Mouse (Mus musculus): ENCODE data around the gene Rap2c. TPM values are rescaled to one million over a fixed set of nuclear protein-coding genes. Genes with fewer than 3 reads are reported as not detected.

Gene Rap2c
- 18.6 TPM for polyA plus RNA-seq (2014; fragmentation: Illumina TruSeq; extraction: RNeasy Lipid Tissue Mini Kit (QIAGEN cat#74804); ENCODE audit: low read depth, low replicate concordance)

DNA sequence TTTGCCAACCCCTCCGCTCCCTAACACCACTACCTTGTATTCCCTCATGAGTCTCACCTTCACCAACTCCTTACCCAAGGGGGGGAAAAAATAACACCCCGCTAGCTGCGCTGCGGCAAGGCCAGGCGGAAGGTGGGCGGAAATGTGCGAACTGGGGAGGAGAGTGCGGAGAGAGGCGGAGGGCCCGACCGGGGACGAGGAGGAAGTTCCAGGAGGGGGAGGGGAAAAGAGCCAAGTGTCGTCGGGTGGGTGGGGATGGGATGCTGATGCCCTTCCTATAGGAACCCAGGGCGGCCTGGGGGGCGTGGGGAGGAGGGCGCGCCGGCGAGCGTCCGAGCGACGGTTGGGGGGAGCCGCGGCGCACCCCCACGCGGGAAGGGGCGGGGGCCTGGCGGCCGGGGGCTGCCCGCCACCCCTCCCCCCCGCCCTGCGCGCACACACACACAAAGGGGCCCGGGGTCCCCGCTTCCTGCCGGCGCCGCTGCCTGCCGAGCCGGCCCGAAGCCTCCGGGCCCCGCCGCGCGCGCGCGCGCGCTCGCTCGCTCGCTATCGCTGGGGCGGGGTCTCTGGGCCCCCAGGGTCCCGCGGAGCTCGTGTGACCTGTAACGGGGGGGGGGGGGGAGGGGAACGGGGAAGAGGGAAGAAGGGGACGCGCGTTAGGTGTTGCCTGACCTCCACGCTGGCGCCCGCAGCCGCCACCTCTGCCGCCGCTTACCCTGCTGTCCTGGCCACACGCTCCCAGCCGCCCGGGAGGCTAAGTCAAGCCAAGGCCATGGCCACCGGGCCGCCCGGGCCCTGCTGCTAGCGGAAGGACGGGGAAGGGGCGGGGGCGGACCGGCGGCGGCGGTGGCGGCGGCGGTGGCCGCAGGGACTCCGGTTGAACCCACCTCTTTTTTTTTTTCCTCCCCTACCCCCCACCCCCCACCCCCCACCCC lies at the start of gene Rap2c:
TSS of gene Rap2c (minus strand) at position 168 of the 935 bp plus-strand sequence.

Other genes starting within 250 kb of the Rap2c start
- 20.4 TPM for gene Stk26, start 177.0 kb downstream of the Rap2c start, polyA plus RNA-seq (2014; fragmentation: Illumina TruSeq; extraction: RNeasy Lipid Tissue Mini Kit (QIAGEN cat#74804); ENCODE audit: low read depth, low replicate concordance)
- gene Frmd7, start 75.3 kb downstream of the Rap2c start, polyA plus RNA-seq (2014; fragmentation: Illumina TruSeq; extraction: RNeasy Lipid Tissue Mini Kit (QIAGEN cat#74804); ENCODE audit: low read depth, low replicate concordance), result 2.8 TPM
- 91.0 TPM for gene Mbnl3, start 188.5 kb upstream of the Rap2c start, polyA plus RNA-seq (2014; fragmentation: Illumina TruSeq; extraction: RNeasy Lipid Tissue Mini Kit (QIAGEN cat#74804); ENCODE audit: low read depth, low replicate concordance)